Mouse (Mus musculus): Measurements from ENCODE around the gene Mapk10. TPM values are rescaled to one million over a fixed set of nuclear protein-coding genes. Genes with fewer than 3 reads are reported as not detected.

Gene Mapk10
- total and polyA plus RNA-seq, 3 experiments: 0.27 TPM; not detected in 2

DNA sequence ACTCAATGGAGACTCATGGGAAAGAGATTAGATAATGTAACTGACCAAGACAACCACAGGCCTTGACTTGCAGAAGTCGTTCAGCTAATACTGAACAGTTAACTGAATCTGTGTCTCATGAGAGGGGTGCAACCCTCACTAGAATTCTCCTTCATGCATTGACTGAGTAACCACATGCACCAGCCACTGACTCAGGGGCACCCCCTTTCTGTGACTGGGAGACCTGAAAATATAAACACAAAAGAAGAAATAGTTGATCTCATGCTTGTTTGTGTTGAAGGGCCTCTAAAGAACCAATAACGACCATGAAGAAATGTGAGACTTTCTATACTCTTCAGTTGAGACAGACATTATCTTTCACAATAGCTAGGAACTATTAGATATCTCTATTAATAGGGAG, 10.9 kb upstream of the Mapk10 start:
- ATAC-seq (ENCODE audit: extremely low read depth, insufficient number of reproducible peaks, low FRiP score, poor library complexity, severe bottlenecking) (no peak), DNase-seq (ENCODE audit: low spot score) (no peak)
- Histone ChIP-seq H3K4me1 (ENCODE audit: insufficient read depth, low read depth, low read length) (no peaks in the 10 kb centered on the region), H3K4me3 (ENCODE audit: low read depth, low read length) (no peak overlapping the region), H3K9me3 (replicated peaks) (peaks cover 52% of the 10 kb centered on the region), H3K36me3 (replicated peaks) (no peaks in the 10 kb centered on the region), H3K27me3 (ENCODE audit: insufficient read depth, low read length) (no peaks in the 10 kb centered on the region)
- TF ChIP-seq GATA2 (IDR thresholded peaks at IDR 0.05; ENCODE audit: borderline replicate concordance, low read depth, low read length): no peak
- TF ChIP-seq CTCF (IDR thresholded peaks at IDR 0.05; ENCODE audit: low read depth, low read length): no peak
- TF ChIP-seq POLR2AphosphoS5 (IDR thresholded peaks at IDR 0.05; ENCODE audit: insufficient replicate concordance, low read depth, low read length): no peak
- TF ChIP-seq TAL1 (conservative IDR thresholded peaks at IDR 0.05; ENCODE audit: low read depth, low read length): no peak
- no peak for TF ChIP-seq GATA1 (IDR thresholded peaks at IDR 0.05; ENCODE audit: borderline replicate concordance, low read length)

DNA sequence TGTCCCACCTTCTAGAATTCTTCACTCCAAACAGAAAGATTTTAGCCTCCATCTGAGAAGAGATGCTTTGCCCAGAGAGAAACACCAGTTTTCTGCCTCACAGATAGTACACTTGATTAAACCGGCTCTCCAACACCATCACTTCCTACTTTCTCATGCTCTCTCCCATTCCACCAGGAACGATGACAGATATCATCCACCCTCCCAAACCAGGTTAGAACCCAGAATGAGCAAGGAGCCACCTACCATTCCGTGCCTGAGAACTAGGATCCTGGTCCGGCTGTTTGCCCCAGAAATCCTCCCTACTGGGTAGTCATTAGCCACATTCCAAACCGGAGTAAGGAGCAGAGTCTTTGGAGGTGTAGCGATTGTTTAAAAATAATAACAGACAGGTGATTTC, 490 bp downstream of the Mapk10 start:
- no peak for DNase-seq (ENCODE audit: low spot score)
- no peak for TF ChIP-seq POLR2AphosphoS5 (IDR thresholded peaks at IDR 0.05; ENCODE audit: insufficient replicate concordance, low read depth, low read length)
- no peak for TF ChIP-seq TAL1 (conservative IDR thresholded peaks at IDR 0.05; ENCODE audit: low read depth, low read length)
- TF ChIP-seq GATA2 (IDR thresholded peaks at IDR 0.05; ENCODE audit: borderline replicate concordance, low read depth, low read length): no peak
- no peak for TF ChIP-seq CTCF (IDR thresholded peaks at IDR 0.05; ENCODE audit: low read depth, low read length)
- TF ChIP-seq GATA1 (IDR thresholded peaks at IDR 0.05; ENCODE audit: borderline replicate concordance, low read length): no peak
- H3K36me3 ChIP-seq (replicated peaks): no peaks in the 10 kb centered on the region
- peaks cover 54% of the 10 kb centered on the region for H3K9me3 ChIP-seq (replicated peaks)
- ATAC-seq (ENCODE audit: extremely low read depth, insufficient number of reproducible peaks, low FRiP score, poor library complexity, severe bottlenecking): no peak
- no peaks in the 10 kb centered on the region for H3K4me1 ChIP-seq (ENCODE audit: insufficient read depth, low read depth, low read length)
- no peaks in the 10 kb centered on the region for H3K27me3 ChIP-seq (ENCODE audit: insufficient read depth, low read length)
- no peak overlapping the region for H3K4me3 ChIP-seq (ENCODE audit: low read depth, low read length)

DNA sequence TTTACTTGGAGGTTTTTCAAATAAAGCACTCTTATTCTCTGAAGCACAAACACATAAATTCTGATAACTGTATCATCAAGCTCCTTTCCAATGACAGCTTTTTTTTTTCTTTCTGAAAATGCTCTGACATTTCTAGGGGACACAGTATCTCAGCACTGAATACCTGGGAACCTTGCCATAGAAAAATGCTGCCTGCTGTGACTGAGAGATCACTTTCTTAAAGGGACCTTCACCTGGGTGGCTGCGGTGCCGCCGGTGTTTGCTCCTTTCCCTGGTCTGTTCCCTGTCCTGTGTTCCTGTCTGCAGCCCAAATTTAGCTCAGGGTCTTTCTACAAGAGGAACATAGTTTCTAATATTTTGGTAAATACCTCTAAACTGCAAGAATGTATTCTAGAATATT, 1.1 kb downstream of the Mapk10 start:
- no peak for TF ChIP-seq GATA2 (IDR thresholded peaks at IDR 0.05; ENCODE audit: borderline replicate concordance, low read depth, low read length)
- Histone ChIP-seq H3K4me3 (ENCODE audit: low read depth, low read length) (no peak overlapping the region), H3K27me3 (ENCODE audit: insufficient read depth, low read length) (no peaks in the 10 kb centered on the region), H3K9me3 (replicated peaks) (peaks cover 55% of the 10 kb centered on the region), H3K4me1 (ENCODE audit: insufficient read depth, low read depth, low read length) (no peaks in the 10 kb centered on the region), H3K36me3 (replicated peaks) (no peaks in the 10 kb centered on the region)
- DNase-seq (ENCODE audit: low spot score) (no peak), ATAC-seq (ENCODE audit: extremely low read depth, insufficient number of reproducible peaks, low FRiP score, poor library complexity, severe bottlenecking) (no peak)

DNA sequence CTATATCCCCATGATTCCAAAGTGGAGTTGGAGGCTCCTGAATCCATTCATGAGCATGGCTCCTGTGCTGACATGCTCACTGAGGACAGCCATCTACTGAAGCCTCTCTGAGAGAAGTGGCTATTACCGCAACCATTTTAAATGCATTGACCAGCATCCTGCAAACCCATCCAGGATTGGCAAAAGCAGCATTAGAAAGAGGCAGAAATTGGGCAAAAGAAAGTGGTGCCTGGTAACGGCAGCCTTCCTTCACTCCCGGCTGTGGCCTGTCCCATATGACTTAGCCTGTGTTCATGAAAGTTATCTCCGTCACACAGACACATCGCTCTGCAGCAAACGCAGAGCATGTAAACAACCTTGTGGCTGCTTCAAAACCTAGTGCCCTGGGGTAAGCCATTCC, 1.6 kb downstream of the Mapk10 start:
- Histone ChIP-seq H3K4me1 (ENCODE audit: insufficient read depth, low read depth, low read length) (no peaks in the 10 kb centered on the region), H3K9me3 (replicated peaks) (peaks cover 58% of the 10 kb centered on the region), H3K27me3 (ENCODE audit: insufficient read depth, low read length) (no peaks in the 10 kb centered on the region), H3K4me3 (ENCODE audit: low read depth, low read length) (no peak overlapping the region), H3K36me3 (replicated peaks) (no peaks in the 10 kb centered on the region)
- DNase-seq (ENCODE audit: low spot score) (no peak), ATAC-seq (ENCODE audit: extremely low read depth, insufficient number of reproducible peaks, low FRiP score, poor library complexity, severe bottlenecking) (no peak)
- TF ChIP-seq CTCF (IDR thresholded peaks at IDR 0.05; ENCODE audit: low read depth, low read length): no peak
- TF ChIP-seq TAL1 (conservative IDR thresholded peaks at IDR 0.05; ENCODE audit: low read depth, low read length): no peak
- TF ChIP-seq GATA2 (IDR thresholded peaks at IDR 0.05; ENCODE audit: borderline replicate concordance, low read depth, low read length): no peak
- TF ChIP-seq GATA1 (IDR thresholded peaks at IDR 0.05; ENCODE audit: borderline replicate concordance, low read length): no peak
- no peak for TF ChIP-seq POLR2AphosphoS5 (IDR thresholded peaks at IDR 0.05; ENCODE audit: insufficient replicate concordance, low read depth, low read length)

DNA sequence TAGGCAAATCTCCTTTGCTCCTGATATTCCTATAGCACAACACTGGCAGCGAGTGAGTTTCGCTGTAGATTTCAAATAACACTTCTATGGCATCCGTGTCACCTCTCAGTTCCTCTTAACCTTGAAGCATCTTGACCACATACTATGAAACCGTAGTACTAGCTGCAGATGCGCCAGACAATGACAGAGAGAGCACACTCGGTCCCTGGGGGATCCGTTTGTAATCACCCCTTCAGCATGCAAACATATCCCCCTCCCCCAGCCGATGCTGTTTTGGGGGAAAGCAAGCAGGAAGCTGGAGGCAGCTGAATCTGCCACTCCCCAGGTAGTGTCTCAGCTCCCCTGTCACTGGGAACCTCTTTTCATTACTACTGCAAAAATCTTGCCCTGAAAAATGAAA, 2.3 kb downstream of the Mapk10 start:
- H3K4me3 ChIP-seq (ENCODE audit: low read depth, low read length): no peak overlapping the region
- no peaks in the 10 kb centered on the region for H3K36me3 ChIP-seq (replicated peaks)
- TF ChIP-seq GATA1 (IDR thresholded peaks at IDR 0.05; ENCODE audit: borderline replicate concordance, low read length): no peak
- H3K9me3 ChIP-seq (replicated peaks): peaks cover 58% of the 10 kb centered on the region
- no peaks in the 10 kb centered on the region for H3K27me3 ChIP-seq (ENCODE audit: insufficient read depth, low read length)
- no peak for ATAC-seq (ENCODE audit: extremely low read depth, insufficient number of reproducible peaks, low FRiP score, poor library complexity, severe bottlenecking)
- no peaks in the 10 kb centered on the region for H3K4me1 ChIP-seq (ENCODE audit: insufficient read depth, low read depth, low read length)
- no peak for DNase-seq (ENCODE audit: low spot score)

DNA sequence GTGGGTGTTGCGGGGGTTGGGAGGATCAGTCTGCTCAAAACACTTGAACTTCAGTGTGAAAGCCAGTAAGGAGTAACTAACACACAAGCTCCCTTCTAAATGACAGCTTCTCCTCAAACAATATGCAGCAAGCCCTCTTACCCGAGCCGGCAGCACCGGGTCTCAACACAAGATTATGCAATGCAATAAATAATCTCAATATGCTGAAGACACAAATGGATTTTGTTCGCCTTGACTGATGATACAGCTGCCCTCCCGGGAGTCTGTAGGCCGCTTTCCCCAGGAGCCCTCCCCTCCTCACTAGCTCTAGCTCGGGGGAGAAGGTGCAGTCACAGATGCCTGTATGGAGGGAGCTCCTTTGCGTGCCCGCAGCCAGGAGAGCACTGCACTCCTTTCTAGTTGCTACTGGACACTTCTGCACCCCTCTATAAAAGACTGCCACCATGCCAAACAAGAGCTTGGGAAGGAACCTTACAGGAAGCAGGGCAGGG, 3.1 kb downstream of the Mapk10 start:
- H3K9me3 ChIP-seq (replicated peaks): peaks cover 55% of the 10 kb centered on the region
- H3K36me3 ChIP-seq (replicated peaks): no peaks in the 10 kb centered on the region
- TF ChIP-seq GATA2 (IDR thresholded peaks at IDR 0.05; ENCODE audit: borderline replicate concordance, low read depth, low read length) (no peak), GATA1 (IDR thresholded peaks at IDR 0.05; ENCODE audit: borderline replicate concordance, low read length) (no peak), POLR2AphosphoS5 (IDR thresholded peaks at IDR 0.05; ENCODE audit: insufficient replicate concordance, low read depth, low read length) (no peak), TAL1 (conservative IDR thresholded peaks at IDR 0.05; ENCODE audit: low read depth, low read length) (no peak), CTCF (IDR thresholded peaks at IDR 0.05; ENCODE audit: low read depth, low read length) (no peak)
- ATAC-seq (ENCODE audit: extremely low read depth, insufficient number of reproducible peaks, low FRiP score, poor library complexity, severe bottlenecking): no peak
- no peak for DNase-seq (ENCODE audit: low spot score)
- no peaks in the 10 kb centered on the region for H3K27me3 ChIP-seq (ENCODE audit: insufficient read depth, low read length)
- no peaks in the 10 kb centered on the region for H3K4me1 ChIP-seq (ENCODE audit: insufficient read depth, low read depth, low read length)
- H3K4me3 ChIP-seq (ENCODE audit: low read depth, low read length): no peak overlapping the region

DNA sequence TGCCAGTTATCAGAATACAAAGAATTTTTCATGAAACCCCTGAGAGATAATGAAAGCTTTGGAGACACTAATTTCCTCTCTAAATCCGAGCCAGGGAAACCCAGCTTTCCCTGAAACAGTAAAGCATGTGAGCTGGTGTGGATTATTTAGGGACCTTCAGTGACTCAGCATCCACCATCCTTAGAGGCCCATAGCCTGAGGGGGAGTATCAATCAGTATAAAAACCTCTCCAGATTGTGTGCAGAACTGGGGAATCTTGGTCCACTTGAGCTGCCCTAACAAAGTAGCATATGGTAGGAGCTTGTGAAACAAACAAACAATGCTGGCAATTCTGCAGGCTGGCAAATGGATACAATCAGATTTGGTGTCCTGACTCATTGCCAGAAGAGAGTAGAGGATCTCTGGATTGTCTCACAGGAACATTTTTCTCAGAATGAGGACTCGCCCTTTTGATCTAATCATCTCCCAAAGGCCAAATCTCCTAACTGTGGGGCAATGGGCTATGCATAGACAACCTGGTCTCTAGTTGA, 13.3 kb downstream of the Mapk10 start:
- TF ChIP-seq TAL1 (conservative IDR thresholded peaks at IDR 0.05; ENCODE audit: low read depth, low read length) (no peak), CTCF (IDR thresholded peaks at IDR 0.05; ENCODE audit: low read depth, low read length) (no peak), GATA2 (IDR thresholded peaks at IDR 0.05; ENCODE audit: borderline replicate concordance, low read depth, low read length) (no peak), GATA1 (IDR thresholded peaks at IDR 0.05; ENCODE audit: borderline replicate concordance, low read length) (no peak), POLR2AphosphoS5 (IDR thresholded peaks at IDR 0.05; ENCODE audit: insufficient replicate concordance, low read depth, low read length) (no peak)
- DNase-seq (ENCODE audit: low spot score) (no peak), ATAC-seq (ENCODE audit: extremely low read depth, insufficient number of reproducible peaks, low FRiP score, poor library complexity, severe bottlenecking) (no peak)
- peaks cover 62% of the 10 kb centered on the region for H3K9me3 ChIP-seq (replicated peaks)
- no peaks in the 10 kb centered on the region for H3K27me3 ChIP-seq (ENCODE audit: insufficient read depth, low read length)
- no peaks in the 10 kb centered on the region for H3K4me1 ChIP-seq (ENCODE audit: insufficient read depth, low read depth, low read length)
- H3K36me3 ChIP-seq (replicated peaks): no peaks in the 10 kb centered on the region
- H3K4me3 ChIP-seq (ENCODE audit: low read depth, low read length): no peak overlapping the region

All from G1E (cell line).